Mouse (Mus musculus): ENCODE data around the gene Ndufaf1. TPM values are rescaled to one million over a fixed set of nuclear protein-coding genes. Genes with fewer than 3 reads are reported as not detected.

Ndufaf1 gene
- polyA plus RNA-seq, 1 experiment from 2014 or later = 38.1 TPM

Other genes with a start within 250 kb of the Ndufaf1 start
- gene Ino80, start 185.1 kb downstream of the Ndufaf1 start, polyA plus RNA-seq (2016; fragmentation: Nextera tagmentation; extraction: Ambion mirVana) = 4.1 TPM in 2 replicates
- 0.54 and 0.76 TPM in 2 replicates for gene Exd1, start 115.2 kb downstream of the Ndufaf1 start, polyA plus RNA-seq (2016; fragmentation: Nextera tagmentation; extraction: Ambion mirVana)
- gene Chp1, start 115.1 kb downstream of the Ndufaf1 start, polyA plus RNA-seq (2016; fragmentation: Nextera tagmentation; extraction: Ambion mirVana) = 61.3 and 65.4 TPM in 2 replicates
- 56.4 and 57.6 TPM in 2 replicates for gene Nusap1, start 44.5 kb downstream of the Ndufaf1 start, polyA plus RNA-seq (2016; fragmentation: Nextera tagmentation; extraction: Ambion mirVana)
- gene Oip5, start 44.4 kb downstream of the Ndufaf1 start, polyA plus RNA-seq (2016; fragmentation: Nextera tagmentation; extraction: Ambion mirVana) = 17.7 and 22.6 TPM in 2 replicates
- 77.8 and 78.3 TPM in 2 replicates for gene Rtf1, start 12.2 kb upstream of the Ndufaf1 start, polyA plus RNA-seq (2016; fragmentation: Nextera tagmentation; extraction: Ambion mirVana)
- 0.53 TPM in 2 replicates for gene Itpka, start 79.5 kb upstream of the Ndufaf1 start, polyA plus RNA-seq (2016; fragmentation: Nextera tagmentation; extraction: Ambion mirVana)
- gene Ltk, start 97.6 kb upstream of the Ndufaf1 start, polyA plus RNA-seq (2016; fragmentation: Nextera tagmentation; extraction: Ambion mirVana) = 0.23 and 0.34 TPM in 2 replicates
- gene Rpap1, start 124.7 kb upstream of the Ndufaf1 start, polyA plus RNA-seq (2016; fragmentation: Nextera tagmentation; extraction: Ambion mirVana) = 29.3 and 31.0 TPM in 2 replicates
- 27.1 and 27.8 TPM in 2 replicates for gene Tyro3, start 134.9 kb upstream of the Ndufaf1 start, polyA plus RNA-seq (2016; fragmentation: Nextera tagmentation; extraction: Ambion mirVana)
- gene Mga, start 234.4 kb upstream of the Ndufaf1 start, polyA plus RNA-seq (2016; fragmentation: Nextera tagmentation; extraction: Ambion mirVana) = 40.1 and 42.4 TPM in 2 replicates